Mouse (Mus musculus): ENCODE results near the gene Clstn1.

Clstn1 gene

GRCm38 (mm10) chr4:149679056-149679770 lies 92.9 kb downstream of the Clstn1 start:
- no peak for DNase-seq

GRCm38 (mm10) chr4:149683875-149684274 lies 97.6 kb downstream of the Clstn1 start:
- DNase-seq: no peak

- DNase-seq: no peak
Observed at GRCm38 (mm10) chr4:149684841-149685623, 98.8 kb downstream of the Clstn1 start.

- no peak for DNase-seq
Observed at GRCm38 (mm10) chr4:149688861-149689260, 102.6 kb downstream of the Clstn1 start.

GRCm38 (mm10) chr4:149689822-149690700 lies 103.8 kb downstream of the Clstn1 start:
- no peak for DNase-seq

GRCm38 (mm10) chr4:149690828-149691280 lies 104.6 kb downstream of the Clstn1 start:
- no peak for DNase-seq

- DNase-seq: no peak
Observed at GRCm38 (mm10) chr4:149691368-149691767, 105.1 kb downstream of the Clstn1 start.

- DNase-seq: peak; percentile 24 to 27
Observed at GRCm38 (mm10) chr4:149696189-149696971, 110.1 kb downstream of the Clstn1 start.

- DNase-seq: peak; percentile 25 to 35
Observed at GRCm38 (mm10) chr4:149697506-149698196, 111.4 kb downstream of the Clstn1 start.

GRCm38 (mm10) chr4:149698197-149698821 lies 112.0 kb downstream of the Clstn1 start:
- peak; percentile 62 to 70 for DNase-seq

Data from lung, adult 18-20 months (tissue).